Mouse (Mus musculus): ENCODE measurements around the gene Ncf2.

The Ncf2 gene

GRCm38 (mm10) chr1:152795688-152796255 lies 4.2 kb upstream of the Ncf2 start:
- DNase-seq (ENCODE audit: extremely low read depth, low read depth), result peak; percentile 64

GRCm38 (mm10) chr1:152796683-152797263 lies 3.2 kb upstream of the Ncf2 start:
- DNase-seq (ENCODE audit: extremely low read depth, low read depth), result no peak

- peak; percentile 95 for DNase-seq (ENCODE audit: extremely low read depth, low read depth)
Observed at GRCm38 (mm10) chr1:152798125-152798524, 1.9 kb upstream of the Ncf2 start.

- peak; percentile 44 for DNase-seq (ENCODE audit: extremely low read depth, low read depth)
Observed at GRCm38 (mm10) chr1:152800633-152801176, 711 bp downstream of the Ncf2 start.

GRCm38 (mm10) chr1:152804907-152805306 lies 4.9 kb downstream of the Ncf2 start:
- no peak for DNase-seq (ENCODE audit: extremely low read depth, low read depth)

- DNase-seq (ENCODE audit: extremely low read depth, low read depth), result peak; percentile 73
Observed at GRCm38 (mm10) chr1:152807619-152808391, 7.8 kb downstream of the Ncf2 start.

- no peak for DNase-seq (ENCODE audit: extremely low read depth, low read depth)
Observed at GRCm38 (mm10) chr1:152808392-152808680, 8.3 kb downstream of the Ncf2 start.

- no peak for DNase-seq (ENCODE audit: extremely low read depth, low read depth)
Observed at GRCm38 (mm10) chr1:152809541-152810252, 9.7 kb downstream of the Ncf2 start.

GRCm38 (mm10) chr1:152810533-152811439 lies 10.8 kb downstream of the Ncf2 start:
- peak; percentile 42 for DNase-seq (ENCODE audit: extremely low read depth, low read depth)

- no peak for DNase-seq (ENCODE audit: extremely low read depth, low read depth)
Observed at GRCm38 (mm10) chr1:152815265-152815701, 15.3 kb downstream of the Ncf2 start.

GRCm38 (mm10) chr1:152817027-152817769 lies 17.2 kb downstream of the Ncf2 start:
- no peak for DNase-seq (ENCODE audit: extremely low read depth, low read depth)

GRCm38 (mm10) chr1:152817794-152818193 lies 17.8 kb downstream of the Ncf2 start:
- no peak for DNase-seq (ENCODE audit: extremely low read depth, low read depth)

- DNase-seq (ENCODE audit: extremely low read depth, low read depth), result no peak
Observed at GRCm38 (mm10) chr1:152819558-152819957, 19.6 kb downstream of the Ncf2 start.

GRCm38 (mm10) chr1:152820911-152821695 lies 21.1 kb downstream of the Ncf2 start:
- no peak for DNase-seq (ENCODE audit: extremely low read depth, low read depth)

GRCm38 (mm10) chr1:152821746-152822145 lies 21.8 kb downstream of the Ncf2 start:
- DNase-seq (ENCODE audit: extremely low read depth, low read depth), result no peak

- DNase-seq (ENCODE audit: extremely low read depth, low read depth), result no peak
Observed at GRCm38 (mm10) chr1:152824206-152824605, 24.2 kb downstream of the Ncf2 start.

- DNase-seq (ENCODE audit: extremely low read depth, low read depth), result no peak
Observed at GRCm38 (mm10) chr1:152826446-152826845, 26.5 kb downstream of the Ncf2 start.

GRCm38 (mm10) chr1:152828168-152828567 lies 28.2 kb downstream of the Ncf2 start:
- no peak for DNase-seq (ENCODE audit: extremely low read depth, low read depth)

- no peak for DNase-seq (ENCODE audit: extremely low read depth, low read depth)
Observed at GRCm38 (mm10) chr1:152828637-152829355, 28.8 kb downstream of the Ncf2 start.
